ENCODE assay signal across 8 mouse cellular contexts in the genomic region with DNA sequence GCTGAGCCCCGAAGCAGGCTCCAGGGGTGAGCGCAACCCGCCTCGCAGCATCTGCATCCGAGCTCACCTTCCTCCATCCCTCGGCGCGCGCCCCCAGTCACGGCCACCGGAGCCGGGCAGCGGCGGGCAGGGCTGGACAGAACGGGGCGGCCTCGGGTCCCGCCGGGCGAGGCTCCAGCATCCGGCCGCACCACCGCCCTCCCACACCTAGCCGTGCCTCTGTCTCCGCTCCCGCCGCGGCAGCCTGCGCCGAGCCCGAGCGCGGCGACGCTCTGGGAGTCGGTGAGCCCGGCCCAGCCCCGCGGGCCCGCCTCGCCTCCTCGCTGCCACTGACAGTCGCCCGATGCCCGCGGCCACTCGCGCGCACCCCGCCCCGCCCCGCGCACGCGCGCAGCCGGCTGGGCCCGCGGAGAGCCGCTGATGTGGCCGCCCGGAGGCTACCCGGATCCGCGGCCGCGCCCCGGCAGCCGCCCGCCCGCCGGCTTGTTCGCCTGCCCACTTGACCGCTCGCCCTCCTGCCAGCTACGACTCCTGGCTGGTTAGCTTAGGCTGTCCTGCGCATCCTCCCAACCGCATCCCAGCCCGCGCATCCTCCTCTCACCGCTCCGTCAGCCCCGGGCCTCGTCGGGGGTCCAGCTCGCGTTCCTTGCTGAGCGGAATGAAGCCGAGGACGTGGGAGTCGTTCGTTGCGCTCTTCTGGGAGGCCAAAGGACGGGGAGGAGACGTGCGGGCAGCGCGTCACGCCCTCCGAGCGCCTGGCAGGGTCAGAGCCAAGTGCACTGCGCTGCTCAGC. TPM values are rescaled to one million over a fixed set of nuclear protein-coding genes. Genes with fewer than 3 reads are reported as not detected.
A peak's percentile ranks its signal among the peaks of the same experiment; 100 is the strongest.
DNase-seq lines count a peak whose midpoint lies in the region; ATAC-seq and TF ChIP-seq lines count a peak whose summit lies in the region.

Gene Slc41a2 (minus strand): TSS at position 724 of the 793 bp plus-strand sequence.

- ATAC-seq in frontal cortex, adult (ENCODE audit: low TSS enrichment), result peak; percentile 94
- peak; percentile 83 for ATAC-seq in lung, embryonic 15.5 days (ENCODE audit: borderline replicate concordance, extremely low read depth, low FRiP score, low TSS enrichment)
- ATAC-seq in neutrophil, adult 5-6 weeks (ENCODE audit: extremely low read depth, insufficient number of reproducible peaks, low FRiP score, poor library complexity, severe bottlenecking), result peak; percentile 44

- H3K27ac ChIP-seq in cerebellum, adult 2 months (ENCODE audit: insufficient read depth, low read length), result peak within 1 kb of the TSS; percentile 79
- H3K27ac ChIP-seq in layer of hippocampus, adult 2 months, result peak within 1 kb of the TSS; percentile 95
- no peak within 1 kb of the TSS for H3K27ac ChIP-seq in lung, embryonic 15.5 days

- peak within 1 kb of the TSS; percentile 41 for H3K9ac ChIP-seq in lung, embryonic 15.5 days

- peak; percentile 80 for TF ChIP-seq POLR2A in cerebellum, adult 2 months (IDR thresholded peaks at IDR 0.05; ENCODE audit: borderline replicate concordance, insufficient read depth, low read length)

- intact Hi-C loops in heart, postnatal 36 days (cut with DNase I), result no loop called here

- 0 out of 2 replicates have a peak, but pooled peaks cover 4% of the 10 kb centered on the region for H3K4me1 ChIP-seq in cerebellum, adult 2 months (ENCODE audit: control insufficient read depth, insufficient read depth, low read length)
- H3K4me1 ChIP-seq in lung, embryonic 15.5 days, result peaks cover 8% of the 10 kb centered on the region

- peak within 1 kb of the TSS; percentile 94 for H3K4me2 ChIP-seq in lung, embryonic 15.5 days

- WGBS in cerebellum, adult 2 months, result under 1% methylated on average over 95 of the region's 102 CpGs
- WGBS in lung, embryonic 15.5 days, result under 1% methylated on average over 75 of the region's 102 CpGs

- DNase-seq in NIH3T3 (ENCODE audit: low read depth), result peak; percentile 84
- peak; percentile 91 for DNase-seq in cerebellum, adult 2 months
- peak; percentile 72 to 78 for DNase-seq in heart, postnatal 36 days
- peak; percentile 53 to 66 for DNase-seq in layer of hippocampus, adult 2 months (ENCODE audit: low spot score in 2 of 2)
- peak; percentile 42 for DNase-seq in thymus, postnatal 14 days

- peak within 1 kb of the TSS; percentile 94 for H3K4me3 ChIP-seq in cerebellum, adult 2 months (replicated peaks; ENCODE audit: insufficient read depth, low read depth, low read length)
- H3K4me3 ChIP-seq in layer of hippocampus, adult 2 months, result peak within 1 kb of the TSS; percentile 65
- peak within 1 kb of the TSS; percentile 49 for H3K4me3 ChIP-seq in lung, embryonic 15.5 days

- H3K9me3 ChIP-seq in lung, embryonic 15.5 days, result no peaks in the 10 kb centered on the region

- no peaks in the 10 kb centered on the region for H3K27me3 ChIP-seq in cerebellum, adult 2 months (ENCODE audit: control insufficient read depth, insufficient read depth, low read length)
- peaks cover 57% of the 10 kb centered on the region for H3K27me3 ChIP-seq in lung, embryonic 15.5 days

- H3K36me3 ChIP-seq in lung, embryonic 15.5 days, result no peaks in the 10 kb centered on the region

- no peak for TF ChIP-seq CTCF in cerebellum, adult 2 months (IDR thresholded peaks at IDR 0.05; ENCODE audit: borderline replicate concordance, insufficient read depth, low read depth, low read length)
- no peak for TF ChIP-seq CTCF in layer of hippocampus, adult 2 months (conservative IDR thresholded peaks at IDR 0.05)

RNA-seq across cellular contexts. Expression of gene Slc41a2, which starts in this region (rescaled TPM):
- 11.7 and 12.4 TPM in 2 replicates for polyA plus RNA-seq in cerebellum, adult 2 months (2012; rRNA removed)
- 1 to 10 TPM; 1.3 to 1.5 TPM for total RNA-seq in heart, postnatal 36 days (2021)
- 10 to 100 TPM; 21.6 to 23.2 TPM for total RNA-seq in layer of hippocampus, adult 2 months (2021)
- 0.73 and 0.79 TPM in 2 replicates for polyA plus RNA-seq in lung, embryonic 15.5 days (2015; fragmentation: Nextera tagmentation; extraction: Ambion mirVana)
- total RNA-seq in neutrophil, adult 5-6 weeks (2017), result 12.9 and 15.1 TPM in 2 replicates

Comparison
In these comparisons a context has a peak if more than half of its experiments do, and no peak if none do; other contexts are left out.
1. Peak in ATAC-seq, H3K4me3 ChIP-seq, H3K9ac ChIP-seq and H3K4me2 ChIP-seq in lung, embryonic 15.5 days; RNA of the gene not detected or under 1 TPM.
2. ATAC-seq: peak in every context shown above with its lines; median percentile 94 in frontal cortex, adult; 83 in lung, embryonic 15.5 days; 44 in neutrophil, adult 5-6 weeks.